Mouse (Mus musculus) stomach, embryonic 14.5 days (tissue): Measurements from ENCODE around the gene Egfl7. TPM values are rescaled to one million over a fixed set of nuclear protein-coding genes. Genes with fewer than 3 reads are reported as not detected.
A peak's percentile ranks its signal among the peaks of the same experiment; 100 is the strongest.

Experiments
- ATAC-seq: fragments of 200-750 bp; cut with Nextera tagmentation; 2 replicates; pipeline ENCODE4 v1.8.0; 2017; ENCODE audit warnings: low read depth, moderate TSS enrichment; ENCODE audit not compliant: insufficient number of reproducible peaks, insufficient read depth, low FRiP score
- H3K27ac ChIP-seq: fragments of 300-500 bp; sonication (generic); 2 replicates; pipeline ENCODE4 v1.5.1; 2014; ENCODE audit warnings: mild to moderate bottlenecking, low read length, moderate library complexity, mixed read lengths
- H3K27me3 ChIP-seq: fragments of 300-500 bp; sonication (generic); 2 replicates; pipeline ENCODE4 v1.6.1; 2014; ENCODE audit warnings: low read length, control low read depth, mixed read lengths; ENCODE audit not compliant: control insufficient read depth, insufficient read depth
- H3K36me3 ChIP-seq: fragments of 300-500 bp; sonication (generic); 2 replicates; pipeline ENCODE4 v1.6.1; 2014; ENCODE audit warnings: mild to moderate bottlenecking, control low read depth, low read length, moderate library complexity, mixed read lengths; ENCODE audit not compliant: control insufficient read depth, insufficient read depth
- H3K4me1 ChIP-seq: fragments of 300-500 bp; sonication (generic); 2 replicates; pipeline ENCODE4 v1.6.1; 2014; ENCODE audit warnings: low read length, control low read depth, mixed read lengths; ENCODE audit not compliant: control insufficient read depth, insufficient read depth
- H3K4me2 ChIP-seq: fragments of 300-500 bp; sonication (generic); replicated peaks from 2 replicates; pipeline ENCODE4 v1.6.1; 2014; ENCODE audit warnings: low read depth, low read length, control low read depth
- H3K4me3 ChIP-seq: fragments of 300-500 bp; sonication (generic); 2 replicates; pipeline ENCODE4 v1.5.1; 2014; ENCODE audit warnings: low read depth, low read length, control low read depth
- H3K9ac ChIP-seq: fragments of 300-500 bp; sonication (generic); replicated peaks from 2 replicates; pipeline ENCODE4 v1.6.1; 2014; ENCODE audit warnings: low read depth, mild to moderate bottlenecking, control low read depth, low read length, moderate library complexity, mixed read lengths
- H3K9me3 ChIP-seq: fragments of 300-500 bp; sonication (generic); 2 replicates; pipeline ENCODE4 v1.6.1; 2016; ENCODE audit warnings: low read depth, low read length, control low read depth; ENCODE audit not compliant: control insufficient read depth
- WGBS: fragments of 180-500 bp; shearing (Covaris S2); extraction: QIAGEN DNeasy Blood & Tissue Kit; methylation state at CpG from one replicate; pipeline ENCODE4 v1.1.7; 2014; 5-methylcytosine and 5-hydroxymethylcytosine counted together
- polyA plus RNA-seq: library from polyadenylated mRNA; unstranded; fragments of >200 nt; fragmentation: Nextera tagmentation; extraction: Ambion mirVana; gene quantifications from 2 replicates; pipeline ENCODE4 v1.2.1, GENCODE M21; 2014

Egfl7 gene
- polyA plus RNA-seq, 1 experiment from 2014 or later = 113 TPM

GRCm38 (mm10) chr2:26596898-26597297 lies 17.1 kb downstream of the Egfl7 start:
- H3K9me3 ChIP-seq = no peaks in the 10 kb centered on the region
- 95% methylated on average over 3 of the region's 3 CpGs for WGBS
- peaks cover 23% of the 10 kb centered on the region; the same call in 1 of the 2 replicates for H3K36me3 ChIP-seq
- no peak overlapping the region for H3K4me2 ChIP-seq
- no peaks in the 10 kb centered on the region for H3K4me1 ChIP-seq
- no peak for ATAC-seq
- no peak overlapping the region for H3K4me3 ChIP-seq
- no peak overlapping the region for H3K9ac ChIP-seq
- H3K27ac ChIP-seq = no peak overlapping the region
- no peaks in the 10 kb centered on the region for H3K27me3 ChIP-seq

DNA sequence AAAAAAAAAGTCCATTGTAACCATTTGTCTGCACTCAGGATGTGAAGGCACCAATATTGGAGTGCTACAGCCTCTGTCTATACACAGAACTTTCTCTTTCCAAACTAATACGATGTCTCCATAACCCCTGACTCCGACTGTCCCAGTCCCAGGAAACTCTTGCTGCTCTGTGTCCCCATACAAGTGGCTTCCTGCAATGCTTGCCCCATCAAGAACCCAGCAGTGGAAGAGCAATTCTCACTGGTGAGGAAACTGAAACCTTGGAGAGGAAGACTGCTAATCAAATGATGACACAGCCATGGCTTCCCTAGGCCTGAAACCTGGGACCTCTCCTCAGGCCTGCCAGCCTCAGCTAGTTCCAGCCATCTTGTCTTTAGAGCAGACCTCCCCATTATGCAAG lies 18.0 kb downstream of the Egfl7 start:
- Histone ChIP-seq H3K4me1 (0 out of 2 replicates have a peak, but pooled peaks cover 2% of the 10 kb centered on the region), H3K36me3 (peaks cover 15% of the 10 kb centered on the region; the same call in 1 of the 2 replicates), H3K9me3 (no peaks in the 10 kb centered on the region), H3K4me2 (no peak overlapping the region), H3K4me3 (no peak overlapping the region), H3K9ac (no peak overlapping the region), H3K27ac (no peak overlapping the region), H3K27me3 (no peaks in the 10 kb centered on the region)
- 81% methylated on average over 2 of the region's 2 CpGs for WGBS
- no peak for ATAC-seq

DNA sequence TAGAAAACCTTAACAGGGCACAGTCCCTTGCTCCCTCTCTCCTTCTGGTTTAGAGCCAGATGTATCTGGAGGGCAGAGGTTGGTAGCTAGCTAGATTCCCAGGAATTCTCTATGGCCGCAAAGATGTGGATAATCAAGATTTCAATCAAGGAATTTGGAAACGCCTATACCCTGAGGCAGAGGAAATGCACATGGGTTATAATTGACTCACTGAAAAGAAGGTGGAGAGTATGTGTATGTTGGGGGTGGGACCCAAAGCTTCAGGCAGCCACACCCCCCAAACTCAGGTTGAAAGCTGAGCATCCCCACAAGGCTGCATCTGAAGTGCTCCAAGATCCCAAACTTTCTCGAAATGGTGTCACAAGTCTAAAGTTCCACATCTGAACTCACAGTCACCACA lies 18.6 kb downstream of the Egfl7 start:
- 0 out of 2 replicates have a peak, but pooled peaks cover 8% of the 10 kb centered on the region for H3K4me1 ChIP-seq
- no peaks in the 10 kb centered on the region for H3K9me3 ChIP-seq
- no peak overlapping the region for H3K4me3 ChIP-seq
- no peak for ATAC-seq
- no peak overlapping the region for H3K27ac ChIP-seq
- 73% methylated on average over 3 of the region's 3 CpGs for WGBS
- H3K27me3 ChIP-seq = no peaks in the 10 kb centered on the region
- no peak overlapping the region for H3K9ac ChIP-seq
- peaks cover 9% of the 10 kb centered on the region; the same call in 1 of the 2 replicates for H3K36me3 ChIP-seq
- H3K4me2 ChIP-seq = no peak overlapping the region

GRCm38 (mm10) chr2:26599965-26600364 lies 20.2 kb downstream of the Egfl7 start:
- Histone ChIP-seq H3K4me1 (0 out of 2 replicates have a peak, but pooled peaks cover 12% of the 10 kb centered on the region), H3K9ac (no peak overlapping the region), H3K4me2 (no peak overlapping the region), H3K27me3 (no peaks in the 10 kb centered on the region), H3K9me3 (no peaks in the 10 kb centered on the region), H3K27ac (no peak overlapping the region), H3K36me3 (peaks cover 3% of the 10 kb centered on the region; the same call in 1 of the 2 replicates), H3K4me3 (no peak overlapping the region)
- ATAC-seq = no peak
- 87% methylated on average over 4 of the region's 4 CpGs for WGBS

- Histone ChIP-seq H3K36me3 (peaks cover 3% of the 10 kb centered on the region; the same call in 1 of the 2 replicates), H3K9me3 (no peaks in the 10 kb centered on the region), H3K27me3 (no peaks in the 10 kb centered on the region), H3K4me3 (no peak overlapping the region), H3K27ac (no peak overlapping the region), H3K4me2 (no peak overlapping the region), H3K4me1 (0 out of 2 replicates have a peak, but pooled peaks cover 12% of the 10 kb centered on the region), H3K9ac (no peak overlapping the region)
- ATAC-seq = no peak
- WGBS = 77% methylated on average over 2 of the region's 2 CpGs
These were observed 20.9 kb downstream of the Egfl7 start for GRCm38 (mm10) chr2:26600664-26601063.

- Histone ChIP-seq H3K27me3 (no peaks in the 10 kb centered on the region), H3K4me2 (no peak overlapping the region), H3K4me1 (0 out of 2 replicates have a peak, but pooled peaks cover 16% of the 10 kb centered on the region), H3K27ac (no peak overlapping the region), H3K9me3 (no peaks in the 10 kb centered on the region), H3K4me3 (no peak overlapping the region), H3K9ac (no peak overlapping the region), H3K36me3 (no peaks in the 10 kb centered on the region)
- 96% methylated on average over 1 of the region's 1 CpGs for WGBS
- no peak for ATAC-seq
These were observed 21.8 kb downstream of the Egfl7 start for GRCm38 (mm10) chr2:26601595-26601994.

DNA sequence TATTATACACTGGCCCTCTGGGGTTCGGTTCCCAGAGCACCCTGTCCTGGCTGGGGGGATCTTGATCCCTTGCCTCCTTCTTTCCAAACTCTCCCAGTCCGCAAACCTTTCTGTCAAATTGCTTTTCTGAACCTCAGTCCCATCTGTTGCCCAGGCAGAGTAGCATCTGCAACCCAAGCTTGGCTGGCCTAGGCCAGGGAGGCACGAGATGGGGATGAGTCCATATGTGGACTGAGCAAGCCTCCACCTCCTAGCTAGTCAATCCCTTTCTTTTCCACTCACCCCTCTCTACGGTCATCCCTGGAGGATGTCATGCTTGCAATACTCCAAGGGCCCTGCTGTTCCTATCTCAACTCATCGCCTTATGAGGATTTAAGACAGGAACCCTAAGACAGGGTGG lies 22.8 kb downstream of the Egfl7 start:
- peaks cover 26% of the 10 kb centered on the region; the same call in 1 of the 2 replicates for H3K4me1 ChIP-seq
- H3K27me3 ChIP-seq = no peaks in the 10 kb centered on the region
- no peaks in the 10 kb centered on the region for H3K36me3 ChIP-seq
- no peak for ATAC-seq
- no peaks in the 10 kb centered on the region for H3K9me3 ChIP-seq
- H3K4me2 ChIP-seq = peak overlapping the region; percentile 76
- peak overlapping the region; percentile 67; the same call in 1 of the 2 replicates for H3K4me3 ChIP-seq
- H3K27ac ChIP-seq = 0 out of 2 replicates have a peak overlapping the region, but pooled peaks have one; percentile 6
- H3K9ac ChIP-seq = no peak overlapping the region
- 88% methylated on average over 5 of the region's 5 CpGs for WGBS

GRCm38 (mm10) chr2:26603159-26603558 lies 23.3 kb downstream of the Egfl7 start:
- no peaks in the 10 kb centered on the region for H3K27me3 ChIP-seq
- no peaks in the 10 kb centered on the region for H3K9me3 ChIP-seq
- H3K27ac ChIP-seq = peak overlapping the region; percentile 78
- WGBS = 5% methylated on average over 6 of the region's 6 CpGs
- peak overlapping the region; percentile 76 for H3K4me2 ChIP-seq
- H3K36me3 ChIP-seq = no peaks in the 10 kb centered on the region
- peak overlapping the region; percentile 67 for H3K4me3 ChIP-seq
- H3K4me1 ChIP-seq = peaks cover 28% of the 10 kb centered on the region; the same call in 1 of the 2 replicates
- no peak for ATAC-seq
- peak overlapping the region; percentile 77 for H3K9ac ChIP-seq
